Mouse (Mus musculus) 3T3-L1 (cell line): Measurements from ENCODE around the gene Rbm12.

Experiments
- DNase-seq: peaks from one replicate; pipeline ENCODE4 v3.0.0-alpha.2; 2015; ENCODE audit warnings: low read depth, low spot score

Gene Rbm12

DNA sequence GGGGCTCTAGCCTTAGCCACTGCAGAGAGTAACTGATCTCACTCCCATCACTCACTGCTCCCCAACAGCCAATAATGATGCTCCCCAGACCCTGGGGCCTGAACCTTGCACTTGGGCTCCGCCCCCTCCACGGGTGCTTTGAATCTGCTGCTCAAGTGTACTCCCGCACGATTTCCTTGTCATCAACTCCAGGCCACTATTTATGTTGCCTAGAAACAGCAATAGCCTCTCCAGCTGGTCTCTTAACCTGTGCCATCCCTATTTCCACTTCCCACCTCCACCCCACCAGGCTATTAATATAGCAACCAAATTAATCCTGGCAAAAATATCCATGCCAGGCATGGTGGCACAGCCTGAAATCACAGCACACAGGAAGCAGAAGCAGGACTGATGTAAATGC lies 32.1 kb downstream of the Rbm12 start:
- DNase-seq: no peak

- DNase-seq: no peak
These were observed 32.6 kb downstream of the Rbm12 start for GRCm38 (mm10) chr2:156079183-156079560.

DNA sequence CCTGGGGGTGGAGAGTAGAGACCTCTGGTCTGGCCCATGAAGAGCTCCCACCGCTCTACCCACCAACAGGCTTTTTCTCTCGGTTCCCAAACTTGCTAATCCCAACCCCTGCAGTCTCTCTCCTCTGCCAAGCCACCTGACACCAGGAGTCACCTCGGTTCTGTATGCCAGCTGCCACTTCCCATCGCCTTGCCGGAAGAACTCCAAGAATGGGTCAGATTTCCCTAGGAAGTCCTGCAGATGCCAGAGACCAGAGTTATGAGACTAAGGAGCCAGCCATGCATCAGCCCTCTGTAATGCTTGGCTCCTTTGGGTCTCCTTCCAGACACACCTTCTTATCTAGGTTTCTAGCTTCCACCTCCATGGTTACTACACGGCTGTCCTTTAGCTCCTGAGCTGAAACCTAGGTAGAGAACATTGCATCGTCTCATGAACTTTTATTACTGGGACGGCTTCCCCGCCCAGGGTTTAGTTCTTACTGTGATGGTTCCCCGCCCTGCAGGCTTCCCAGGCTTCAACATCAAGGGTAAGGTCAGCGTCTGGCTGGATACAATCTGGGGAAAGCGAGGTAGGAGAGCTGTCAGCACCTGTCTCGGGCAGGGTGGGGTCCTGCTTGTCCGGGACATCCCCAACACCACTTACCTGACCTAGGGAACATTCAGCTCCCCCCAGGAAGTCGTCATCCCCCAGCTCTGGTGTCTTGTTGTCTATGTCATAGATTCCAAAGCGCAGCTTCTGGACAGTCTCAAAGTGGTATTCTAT lies 33.2 kb downstream of the Rbm12 start:
- no peak for DNase-seq

GRCm38 (mm10) chr2:156077461-156077860 lies 34.3 kb downstream of the Rbm12 start:
- no peak for DNase-seq

DNA sequence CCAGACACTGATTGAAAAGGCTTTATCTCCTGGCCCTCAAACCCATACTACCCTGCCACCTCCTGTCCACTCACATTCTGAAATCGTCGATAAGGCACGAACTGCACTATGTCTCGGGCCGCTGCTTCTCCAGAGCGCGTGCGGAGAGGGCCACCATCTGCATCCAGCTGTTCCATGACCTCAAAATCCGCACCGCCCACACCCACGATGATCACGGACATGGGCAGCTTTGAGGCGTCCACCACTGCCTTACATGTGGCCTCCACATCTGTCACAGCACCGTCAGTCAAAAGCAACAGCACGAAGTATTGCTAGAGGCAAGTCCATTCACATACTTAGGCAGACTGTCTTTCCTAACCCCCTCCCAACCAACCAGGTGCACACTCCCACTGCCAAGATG lies 38.1 kb downstream of the Rbm12 start:
- no peak for DNase-seq

DNA sequence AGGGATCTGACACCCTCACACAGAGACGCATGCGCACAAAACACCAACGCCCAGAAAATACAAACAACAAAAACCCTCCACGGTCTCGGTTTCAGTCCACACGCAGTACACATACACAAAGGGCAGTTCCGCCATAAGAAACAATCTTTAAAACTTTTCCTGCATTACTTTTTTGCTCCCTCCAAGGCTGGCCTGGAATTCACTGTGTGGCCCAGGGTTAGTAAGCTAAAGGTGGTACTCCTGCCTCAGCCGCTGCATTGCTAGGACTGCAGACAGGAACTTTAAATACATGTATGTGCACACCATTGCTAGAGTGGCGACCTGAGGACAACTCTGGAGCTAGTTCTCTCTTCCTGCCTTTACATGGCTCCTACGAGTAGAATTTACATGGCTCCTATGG lies 40.5 kb downstream of the Rbm12 start:
- no peak for DNase-seq

DNA sequence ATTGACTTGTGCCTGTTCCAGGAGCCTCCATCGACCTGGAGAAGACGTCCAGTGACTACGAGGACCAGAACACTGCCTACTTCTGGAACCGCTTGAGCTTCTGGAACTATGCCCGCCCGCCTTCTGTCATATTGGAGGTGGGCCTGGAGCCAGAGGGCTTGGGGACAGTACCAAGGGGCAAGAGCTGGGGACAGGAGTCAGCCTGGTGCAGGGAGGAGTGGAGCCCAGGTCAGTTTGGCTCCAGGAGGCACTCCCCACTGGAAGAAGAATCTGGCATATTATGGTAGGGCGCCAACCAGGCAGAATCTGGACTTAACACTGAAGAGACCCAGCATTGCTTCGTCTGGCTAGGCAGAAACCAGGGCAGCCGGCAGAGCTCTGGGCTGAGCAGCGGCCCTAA lies 43.9 kb downstream of the Rbm12 start:
- DNase-seq: no peak

- no peak for DNase-seq
These were observed 45.7 kb downstream of the Rbm12 start for GRCm38 (mm10) chr2:156066126-156066525.

GRCm38 (mm10) chr2:156065099-156066041 lies 46.4 kb downstream of the Rbm12 start, which contains the start of gene Spag4:
Gene Spag4, plus strand, starts transcription at chr2:156065175.
- peak; percentile 77 for DNase-seq

DNA sequence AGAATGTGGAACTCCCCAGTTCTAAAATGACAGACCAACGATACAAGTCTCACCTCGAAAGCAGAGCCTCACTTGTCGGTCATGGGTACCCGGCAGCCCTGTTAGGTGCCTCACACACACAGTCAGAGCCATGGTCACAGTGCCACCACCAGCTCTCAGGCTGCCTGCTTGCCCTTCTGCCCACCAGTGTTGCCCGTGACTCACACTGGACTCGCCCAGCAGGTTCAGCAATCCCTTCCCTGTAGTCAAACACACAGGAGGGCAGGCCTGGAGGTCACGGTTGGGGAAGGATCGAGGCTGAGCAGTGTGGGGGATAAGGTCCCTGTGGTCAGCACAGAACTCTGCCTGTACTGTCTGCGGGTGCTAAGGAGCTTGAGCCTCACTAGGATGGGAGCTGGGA lies 59.0 kb downstream of the Rbm12 start, which contains the start of gene Fer1l4:
Fer1l4 (minus strand) TSS at position 132 of the 400 bp plus-strand sequence.
- DNase-seq: no peak

GRCm38 (mm10) chr2:156047929-156048328 lies 63.8 kb downstream of the Rbm12 start:
- no peak for DNase-seq

DNA sequence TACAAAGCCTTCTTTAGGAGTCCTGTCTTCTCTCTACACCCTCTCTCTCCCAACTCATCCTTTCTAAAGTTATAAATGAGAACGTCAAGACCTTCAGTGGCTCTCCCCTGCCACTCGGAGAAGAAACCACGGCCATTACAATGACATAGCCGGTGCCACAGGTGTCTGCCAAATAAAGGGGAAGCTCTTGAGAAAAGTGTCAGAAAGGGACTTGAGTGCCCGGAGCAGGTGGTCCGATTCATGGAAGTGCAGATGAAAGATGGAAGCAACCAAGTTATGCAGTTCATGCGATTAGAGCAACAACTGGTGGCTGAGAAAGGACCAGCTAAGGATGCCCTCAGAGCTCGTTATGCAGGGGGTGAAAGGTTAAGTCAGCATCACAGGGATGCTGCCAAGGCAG lies 68.9 kb downstream of the Rbm12 start:
- no peak for DNase-seq
